Mouse (Mus musculus): ENCODE data around the gene Hist2h3c2. TPM values are rescaled to one million over a fixed set of nuclear protein-coding genes. Genes with fewer than 3 reads are reported as not detected.
"Not testable (repeated sequence)": the region's sequence is repeated elsewhere in the genome, so short reads cannot be mapped to it uniquely, and the experiment has no call there.

Hist2h3c2 gene
- polyA plus RNA-seq (2012; rRNA removed): 4.5 and 6.3 TPM in 2 replicates

- not testable (repeated sequence) for H3K4me1 ChIP-seq (ENCODE audit: control insufficient read depth, insufficient read depth, low read length); H3K27me3 ChIP-seq (ENCODE audit: control insufficient read depth, insufficient read depth, low read length)
- Histone ChIP-seq H3K27ac (ENCODE audit: insufficient read depth, low read length) (peak within 1 kb of the TSS; percentile 12; the same call in 1 of the 2 replicates), H3K4me3 (replicated peaks; ENCODE audit: insufficient read depth, low read depth, low read length) (peak within 1 kb of the TSS; percentile 44)
- peak; percentile 58 to 71 for DNase-seq
- WGBS: 3% methylated on average over 19 of the region's 68 CpGs
Measured at GRCm38 (mm10) chr3:96238954-96239793, at the start of gene Hist2h3c2. TSS of gene Hist2h3c2 (minus strand) at chr3:96239127.

GRCm38 (mm10) chr3:96287334-96287733 is 48.4 kb upstream of the Hist2h3c2 start:
- 88% methylated on average over 11 of the region's 11 CpGs for WGBS
- peak; percentile 58 for TF ChIP-seq CTCF (IDR thresholded peaks at IDR 0.05; ENCODE audit: borderline replicate concordance, insufficient read depth, low read depth, low read length)
- DNase-seq; H3K27me3 ChIP-seq (ENCODE audit: control insufficient read depth, insufficient read depth, low read length); H3K4me1 ChIP-seq (ENCODE audit: control insufficient read depth, insufficient read depth, low read length); H3K27ac ChIP-seq (ENCODE audit: insufficient read depth, low read length); H3K4me3 ChIP-seq (replicated peaks; ENCODE audit: insufficient read depth, low read depth, low read length): not testable (repeated sequence)

GRCm38 (mm10) chr3:96284457-96284856 is 45.5 kb upstream of the Hist2h3c2 start:
- 24% methylated on average over 4 of the region's 4 CpGs for WGBS

GRCm38 (mm10) chr3:96280660-96281059 is 41.7 kb upstream of the Hist2h3c2 start:
- Histone ChIP-seq H3K4me3 (replicated peaks; ENCODE audit: insufficient read depth, low read depth, low read length) (no peak overlapping the region), H3K27me3 (ENCODE audit: control insufficient read depth, insufficient read depth, low read length) (peaks cover 3% of the 10 kb centered on the region; the same call in 1 of the 2 replicates), H3K27ac (ENCODE audit: insufficient read depth, low read length) (no peak overlapping the region), H3K4me1 (ENCODE audit: control insufficient read depth, insufficient read depth, low read length) (no peaks in the 10 kb centered on the region; the same call in 1 of the 2 replicates)
- TF ChIP-seq CTCF (IDR thresholded peaks at IDR 0.05; ENCODE audit: borderline replicate concordance, insufficient read depth, low read depth, low read length): no peak
- TF ChIP-seq POLR2A (IDR thresholded peaks at IDR 0.05; ENCODE audit: borderline replicate concordance, insufficient read depth, low read length): no peak
- 60% methylated on average over 6 of the region's 6 CpGs for WGBS
- no peak for DNase-seq

More at GRCm38 (mm10) chr3:96284457-96284856, 45.5 kb upstream of the Hist2h3c2 start:
- Histone ChIP-seq H3K27ac (ENCODE audit: insufficient read depth, low read length) (no peak overlapping the region), H3K4me3 (replicated peaks; ENCODE audit: insufficient read depth, low read depth, low read length) (no peak overlapping the region), H3K27me3 (ENCODE audit: control insufficient read depth, insufficient read depth, low read length) (peaks cover 3% of the 10 kb centered on the region; the same call in 1 of the 2 replicates), H3K4me1 (ENCODE audit: control insufficient read depth, insufficient read depth, low read length) (no peaks in the 10 kb centered on the region)
- TF ChIP-seq CTCF (IDR thresholded peaks at IDR 0.05; ENCODE audit: borderline replicate concordance, insufficient read depth, low read depth, low read length) (no peak), POLR2A (IDR thresholded peaks at IDR 0.05; ENCODE audit: borderline replicate concordance, insufficient read depth, low read length) (no peak)
- no peak for DNase-seq

- no peaks in the 10 kb centered on the region for H3K27me3 ChIP-seq (ENCODE audit: control insufficient read depth, insufficient read depth, low read length)
- peak overlapping the region; percentile 13; the same call in 1 of the 2 replicates for H3K27ac ChIP-seq (ENCODE audit: insufficient read depth, low read length)
- WGBS: under 1% methylated on average over 49 of the region's 49 CpGs
- no peaks in the 10 kb centered on the region; the same call in 1 of the 2 replicates for H3K4me1 ChIP-seq (ENCODE audit: control insufficient read depth, insufficient read depth, low read length)
- TF ChIP-seq CTCF (IDR thresholded peaks at IDR 0.05; ENCODE audit: borderline replicate concordance, insufficient read depth, low read depth, low read length): peak; percentile 82
- TF ChIP-seq POLR2A (IDR thresholded peaks at IDR 0.05; ENCODE audit: borderline replicate concordance, insufficient read depth, low read length): no peak
- peak; percentile 87 to 90 for DNase-seq
- peak overlapping the region; percentile 82 for H3K4me3 ChIP-seq (replicated peaks; ENCODE audit: insufficient read depth, low read depth, low read length)
Measured at GRCm38 (mm10) chr3:96277800-96278624, 39.1 kb upstream of the Hist2h3c2 start.

GRCm38 (mm10) chr3:96277428-96277799 is 38.5 kb upstream of the Hist2h3c2 start:
- DNase-seq: peak in 1 of 2 experiments; percentile 43
- WGBS: 28% methylated on average over 8 of the region's 8 CpGs
- no peak overlapping the region for H3K27ac ChIP-seq (ENCODE audit: insufficient read depth, low read length)
- H3K27me3 ChIP-seq (ENCODE audit: control insufficient read depth, insufficient read depth, low read length): no peaks in the 10 kb centered on the region
- H3K4me1 ChIP-seq (ENCODE audit: control insufficient read depth, insufficient read depth, low read length): no peaks in the 10 kb centered on the region; the same call in 1 of the 2 replicates
- TF ChIP-seq POLR2A (IDR thresholded peaks at IDR 0.05; ENCODE audit: borderline replicate concordance, insufficient read depth, low read length): no peak
- no peak for TF ChIP-seq CTCF (IDR thresholded peaks at IDR 0.05; ENCODE audit: borderline replicate concordance, insufficient read depth, low read depth, low read length)
- H3K4me3 ChIP-seq (replicated peaks; ENCODE audit: insufficient read depth, low read depth, low read length): peak overlapping the region; percentile 82

GRCm38 (mm10) chr3:96273591-96274465 is 34.9 kb upstream of the Hist2h3c2 start:
- 90% methylated on average over 17 of the region's 17 CpGs for WGBS
- Histone ChIP-seq H3K4me3 (replicated peaks; ENCODE audit: insufficient read depth, low read depth, low read length) (no peak overlapping the region), H3K27ac (ENCODE audit: insufficient read depth, low read length) (no peak overlapping the region), H3K27me3 (ENCODE audit: control insufficient read depth, insufficient read depth, low read length) (no peaks in the 10 kb centered on the region), H3K4me1 (ENCODE audit: control insufficient read depth, insufficient read depth, low read length) (no peaks in the 10 kb centered on the region; the same call in 1 of the 2 replicates)
- DNase-seq: no peak
- TF ChIP-seq CTCF (IDR thresholded peaks at IDR 0.05; ENCODE audit: borderline replicate concordance, insufficient read depth, low read depth, low read length) (no peak), POLR2A (IDR thresholded peaks at IDR 0.05; ENCODE audit: borderline replicate concordance, insufficient read depth, low read length) (no peak)

Measured in cerebellum, adult 2 months (tissue).